Mouse (Mus musculus) cortical plate, adult 2 months (tissue): ENCODE measurements around the gene Plpp1. TPM values are rescaled to one million over a fixed set of nuclear protein-coding genes. Genes with fewer than 3 reads are reported as not detected.

Source experiments
- H3K27ac ChIP-seq: fragments of 200-500 bp; 2 replicates; pipeline ENCODE4 v1.5.1; 2012; ENCODE audit warnings: low read length, control low read depth, inconsistent platforms; ENCODE audit not compliant: insufficient read depth
- H3K4me1 ChIP-seq: fragments of 200-500 bp; 2 replicates; pipeline ENCODE4 v1.6.1; 2011; ENCODE audit warnings: low read length; ENCODE audit not compliant: control insufficient read depth, insufficient read depth
- H3K4me3 ChIP-seq: fragments of 200-500 bp; 2 replicates; pipeline ENCODE4 v1.5.1; 2011; ENCODE audit warnings: mild to moderate bottlenecking, low read length, control low read depth; ENCODE audit not compliant: insufficient read depth
- CTCF ChIP-seq: fragments of 200-500 bp; IDR thresholded peaks from 2 replicates; pipeline ENCODE4 v1.5.1; 2011; ENCODE audit warnings: mild to moderate bottlenecking, control low read depth, low read length; ENCODE audit not compliant: insufficient read depth; ENCODE audit errors: extremely low read depth
- POLR2A ChIP-seq: fragments of 200-500 bp; IDR thresholded peaks from 2 replicates; pipeline ENCODE4 v1.6.1; 2011; ENCODE audit warnings: mild to moderate bottlenecking, low read length, control low read depth; ENCODE audit not compliant: insufficient read depth; ENCODE audit errors: extremely low read depth
- polyA plus RNA-seq: library from polyadenylated mRNA; depleted of rRNA; stranded (reverse); fragments of >200 nt; gene quantifications from 2 replicates; pipeline ENCODE4 v1.2.3, GENCODE M21; 2012

Gene Plpp1
- polyA plus RNA-seq, 1 experiment, result 28.4 TPM

DNA sequence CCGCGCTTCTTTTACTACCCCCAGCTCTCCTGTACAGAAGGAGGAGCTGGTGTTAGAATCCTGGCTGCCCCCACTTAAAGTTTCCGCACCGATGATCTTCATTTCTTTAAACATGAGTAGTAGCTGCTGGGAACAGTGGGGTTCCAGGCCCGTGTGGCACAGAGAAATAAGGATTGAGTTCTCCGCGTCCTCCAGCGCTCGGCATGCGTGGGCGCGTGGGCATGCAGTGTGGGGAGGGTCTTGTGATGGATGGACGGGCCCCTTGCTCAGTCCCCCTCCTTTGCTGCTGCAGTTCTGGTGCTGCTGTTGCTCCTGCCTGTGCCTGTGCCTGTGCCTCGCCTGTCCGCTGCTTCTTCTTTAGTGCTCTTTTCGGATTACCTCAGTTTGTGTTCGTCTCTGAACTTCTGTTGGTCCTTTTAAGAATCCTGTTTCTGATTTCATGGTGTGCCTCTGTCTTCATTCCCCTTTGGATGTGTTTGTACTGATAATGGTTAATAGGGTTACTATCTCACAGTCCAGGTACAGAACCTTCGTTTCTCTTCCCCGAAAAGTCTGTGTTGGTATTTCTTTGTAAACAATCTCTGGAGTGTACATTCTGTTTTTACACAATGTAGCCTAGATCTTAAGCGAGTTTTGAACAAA lies 32.8 kb downstream of the Plpp1 start:
- no peak for TF ChIP-seq CTCF
- no peak for TF ChIP-seq POLR2A
- no peak overlapping the region for H3K27ac ChIP-seq
- H3K4me3 ChIP-seq, result no peak overlapping the region
- H3K4me1 ChIP-seq, result peaks cover 1% of the 10 kb centered on the region; the same call in 1 of the 2 replicates

DNA sequence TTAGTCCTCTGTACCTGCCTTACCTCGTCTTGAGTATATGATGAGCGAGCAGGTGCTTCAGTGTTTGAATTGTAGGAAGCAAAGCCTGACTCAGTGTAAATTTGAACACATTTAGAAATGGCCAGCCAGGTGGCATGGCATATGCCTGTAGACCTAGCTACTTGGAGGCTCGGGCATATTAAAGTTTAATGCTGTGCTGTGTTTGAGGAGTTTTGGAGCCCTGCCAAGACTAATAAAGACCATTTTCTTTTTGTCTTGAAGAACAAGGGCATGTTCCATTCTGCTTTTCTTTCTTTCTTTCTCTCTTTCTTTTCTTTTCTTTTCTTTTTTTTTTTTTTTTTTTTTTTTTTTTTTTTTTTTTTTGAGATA lies 33.3 kb downstream of the Plpp1 start:
- no peak overlapping the region for H3K4me3 ChIP-seq
- H3K4me1 ChIP-seq, result peaks cover 1% of the 10 kb centered on the region; the same call in 1 of the 2 replicates
- TF ChIP-seq CTCF (no peak), POLR2A (no peak)

DNA sequence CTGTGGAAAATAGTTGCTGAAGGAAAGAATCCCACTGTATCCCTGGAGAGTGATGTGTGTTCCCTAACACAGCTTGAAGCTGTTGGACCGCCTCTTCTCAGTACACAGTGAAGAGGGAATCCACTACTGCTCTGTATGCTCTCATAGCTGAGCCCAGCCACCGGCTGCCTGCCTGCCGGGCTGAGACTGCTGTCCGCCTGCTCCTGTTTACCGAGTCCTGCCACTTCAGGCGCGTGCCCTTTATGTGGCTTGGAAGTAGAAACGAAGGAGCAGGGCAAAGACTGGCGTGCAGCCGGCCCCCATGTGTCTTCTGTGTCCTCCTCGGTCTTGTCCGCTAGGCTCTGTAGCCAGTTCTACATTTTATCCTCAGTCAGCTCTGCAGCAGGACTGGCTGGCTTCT lies 34.5 kb downstream of the Plpp1 start:
- peaks cover 1% of the 10 kb centered on the region; the same call in 1 of the 2 replicates for H3K4me1 ChIP-seq
- no peak for TF ChIP-seq POLR2A
- no peak for TF ChIP-seq CTCF
- no peak overlapping the region for H3K27ac ChIP-seq
- H3K4me3 ChIP-seq, result no peak overlapping the region

More for the DNA sequence above, 33.3 kb downstream of the Plpp1 start:
- H3K27ac ChIP-seq, result no peak overlapping the region

- TF ChIP-seq CTCF (no peak), POLR2A (no peak)
- H3K4me3 ChIP-seq, result no peak overlapping the region
Observed at GRCm38 (mm10) chr13:112836951-112837350, 36.4 kb downstream of the Plpp1 start.

DNA sequence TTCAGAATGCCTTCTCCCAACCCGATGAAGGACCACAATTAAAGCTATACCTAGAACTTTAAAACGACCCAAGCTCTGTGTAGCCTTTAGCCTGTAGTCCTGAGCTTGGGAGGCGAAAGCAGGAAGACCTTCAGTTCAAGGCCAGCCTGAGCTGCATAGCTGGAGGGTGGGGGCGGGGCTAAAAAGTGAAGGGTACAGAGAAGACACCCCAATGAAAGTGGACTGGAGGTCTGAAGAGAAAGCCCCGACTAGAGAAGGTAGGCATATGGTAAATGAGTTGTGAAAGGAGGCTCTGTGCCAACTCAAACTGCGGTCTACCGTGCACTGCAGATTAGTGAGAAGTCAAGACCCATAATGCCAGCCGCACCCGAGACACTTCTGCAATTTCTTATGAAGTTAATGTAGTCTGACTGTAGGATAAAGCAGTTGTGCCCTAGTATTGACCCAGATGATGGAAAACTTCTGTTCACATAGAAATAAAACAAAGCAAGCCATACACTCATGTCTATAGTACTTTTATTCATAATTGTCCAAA lies 37.1 kb downstream of the Plpp1 start:
- no peak overlapping the region for H3K27ac ChIP-seq
- TF ChIP-seq CTCF (no peak), POLR2A (no peak)
- peaks cover 3% of the 10 kb centered on the region for H3K4me1 ChIP-seq
- no peak overlapping the region for H3K4me3 ChIP-seq

More at GRCm38 (mm10) chr13:112836951-112837350, 36.4 kb downstream of the Plpp1 start:
- Histone ChIP-seq H3K27ac (no peak overlapping the region), H3K4me1 (peaks cover 3% of the 10 kb centered on the region)

- TF ChIP-seq POLR2A (no peak), CTCF (no peak)
- Histone ChIP-seq H3K4me3 (no peak overlapping the region), H3K4me1 (peaks cover 2% of the 10 kb centered on the region; the same call in 1 of the 2 replicates), H3K27ac (no peak overlapping the region)
Observed at GRCm38 (mm10) chr13:112838562-112839232, 38.1 kb downstream of the Plpp1 start.

DNA sequence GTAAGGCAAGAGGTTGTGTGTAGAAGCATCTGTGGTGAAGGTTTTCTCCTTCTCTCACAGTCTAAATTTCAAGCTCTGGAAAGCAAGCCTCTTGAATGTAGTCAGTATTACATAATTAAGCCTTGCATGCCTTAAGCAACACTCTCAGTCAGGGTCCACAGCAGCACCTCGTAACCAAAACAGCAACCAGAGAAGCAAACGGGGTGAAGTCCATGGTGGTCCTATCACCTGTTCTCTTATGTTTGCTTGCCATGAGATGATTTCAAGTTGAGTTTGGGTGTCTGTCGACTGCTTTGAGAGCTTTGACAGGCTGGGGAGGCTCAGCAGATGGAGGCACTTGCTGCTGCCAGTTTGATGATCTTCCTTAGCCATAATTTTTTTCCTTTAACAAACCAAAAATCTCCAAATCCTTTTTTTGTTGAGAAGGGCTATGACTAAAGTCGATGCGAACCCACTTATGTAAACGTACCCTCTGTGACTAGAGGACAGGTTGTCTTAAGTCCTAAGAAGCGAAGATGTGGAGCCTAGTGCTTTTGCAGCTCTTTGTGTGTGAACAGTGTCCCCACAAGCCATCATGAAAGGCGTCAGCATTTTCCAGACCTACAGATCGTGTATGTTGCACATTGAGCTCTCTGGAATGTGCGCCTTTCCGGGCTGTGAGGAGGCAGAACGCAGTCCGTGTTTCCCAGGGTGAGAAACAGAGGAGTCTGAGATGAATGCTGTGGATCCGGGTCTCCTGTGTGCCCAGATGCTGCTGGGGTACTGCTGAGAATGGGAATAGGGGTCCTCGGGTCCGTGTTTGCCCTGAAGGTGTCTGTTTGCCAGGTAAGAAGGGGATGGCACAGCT lies 39.9 kb downstream of the Plpp1 start:
- no peak for TF ChIP-seq CTCF
- H3K27ac ChIP-seq, result peak overlapping the region; percentile 83
- peaks cover 2% of the 10 kb centered on the region; the same call in 1 of the 2 replicates for H3K4me1 ChIP-seq
- H3K4me3 ChIP-seq, result peak overlapping the region; percentile 37

DNA sequence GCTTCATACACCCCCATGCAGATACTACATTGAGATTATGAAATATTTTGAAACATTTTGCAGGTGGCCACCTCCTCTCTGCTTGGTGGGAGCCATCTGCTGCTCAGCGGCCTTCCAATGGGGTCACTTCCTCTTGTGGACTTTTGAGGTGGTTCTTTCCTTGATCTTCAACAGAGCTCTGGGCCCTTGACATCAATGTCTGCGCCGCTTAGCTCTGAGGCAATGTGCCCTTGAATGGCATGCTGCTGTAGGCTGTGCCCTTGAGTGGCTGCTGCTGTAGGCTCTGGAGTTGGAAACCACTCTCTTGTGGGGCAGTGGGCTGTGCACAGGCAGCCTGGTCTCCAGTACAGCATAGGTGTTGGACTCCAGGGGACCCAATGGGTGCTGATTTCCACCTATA lies 45.3 kb downstream of the Plpp1 start:
- Histone ChIP-seq H3K27ac (no peak overlapping the region), H3K4me1 (no peaks in the 10 kb centered on the region), H3K4me3 (no peak overlapping the region)
- TF ChIP-seq CTCF (no peak), POLR2A (no peak)

DNA sequence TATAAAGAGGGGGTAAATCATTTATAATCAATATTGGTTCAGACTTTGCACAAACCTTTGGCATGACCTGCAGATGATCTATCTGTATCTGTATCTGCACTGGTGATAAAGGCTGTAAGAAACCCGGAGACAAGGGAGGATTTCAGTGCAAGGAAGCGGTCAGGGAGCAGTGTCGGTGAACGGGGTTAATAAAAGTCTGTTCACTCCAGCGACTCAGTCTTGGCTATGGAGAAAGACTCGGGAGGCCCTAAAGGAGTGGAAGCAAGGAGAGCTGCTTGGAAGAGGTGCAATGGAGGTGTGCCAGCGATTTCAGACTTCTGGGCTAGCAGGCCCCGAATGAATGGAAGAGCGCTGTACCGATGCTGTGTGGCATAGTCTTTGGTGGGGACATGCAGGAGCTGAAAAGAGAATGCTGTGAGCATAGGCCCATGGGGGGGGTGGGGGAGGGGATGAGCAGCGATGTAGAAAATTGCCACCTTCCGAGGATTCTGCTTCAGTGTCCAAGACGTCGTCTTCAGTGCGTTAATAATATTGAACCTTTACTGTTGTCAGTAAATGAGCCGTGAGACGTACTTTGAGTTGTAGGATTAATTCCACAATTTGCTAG lies 53.2 kb downstream of the Plpp1 start:
- no peak overlapping the region for H3K27ac ChIP-seq

More for the DNA sequence above, 53.2 kb downstream of the Plpp1 start:
- no peak for TF ChIP-seq POLR2A
- H3K4me3 ChIP-seq, result no peak overlapping the region
- H3K4me1 ChIP-seq, result no peaks in the 10 kb centered on the region
